Mouse (Mus musculus) neural tube, embryonic 12.5 days (tissue): Measurements from ENCODE around the gene Gad1. TPM values are rescaled to one million over a fixed set of nuclear protein-coding genes. Genes with fewer than 3 reads are reported as not detected.
"Not testable (repeated sequence)": the region's sequence is repeated elsewhere in the genome, so short reads cannot be mapped to it uniquely, and the experiment has no call there.

ENCODE experiments used
- ATAC-seq: fragments of 200-750 bp; cut with Nextera tagmentation; 2 replicates; pipeline ENCODE4 v1.8.0; 2017; ENCODE audit warnings: low read depth, mild to moderate bottlenecking, moderate TSS enrichment, moderate library complexity; ENCODE audit not compliant: low FRiP score
- H3K27ac ChIP-seq: fragments of 300-500 bp; sonication (generic); 2 replicates; pipeline ENCODE4 v1.5.1; 2016
- H3K27me3 ChIP-seq: fragments of 300-500 bp; sonication (generic); replicated peaks from 2 replicates; pipeline ENCODE4 v1.6.1; 2016; ENCODE audit warnings: mild to moderate bottlenecking
- H3K36me3 ChIP-seq: fragments of 300-500 bp; sonication (generic); 2 replicates; pipeline ENCODE4 v1.6.1; 2016; ENCODE audit warnings: mild to moderate bottlenecking
- H3K4me1 ChIP-seq: fragments of 300-500 bp; sonication (generic); 2 replicates; pipeline ENCODE4 v1.6.1; 2016
- H3K4me2 ChIP-seq: fragments of 300-500 bp; sonication (generic); replicated peaks from 2 replicates; pipeline ENCODE4 v1.6.1; 2016; ENCODE audit warnings: mild to moderate bottlenecking
- H3K4me3 ChIP-seq: fragments of 300-500 bp; sonication (generic); 2 replicates; pipeline ENCODE4 v1.5.1; 2016
- H3K9ac ChIP-seq: fragments of 300-500 bp; sonication (generic); 2 replicates; pipeline ENCODE4 v1.6.1; 2016; ENCODE audit warnings: mild to moderate bottlenecking
- H3K9me3 ChIP-seq: fragments of 300-500 bp; sonication (generic); 2 replicates; pipeline ENCODE4 v1.6.1; 2016; ENCODE audit warnings: mild to moderate bottlenecking
- WGBS: fragments of 180-500 bp; shearing (Covaris S2); methylation state at CpG from one replicate; pipeline ENCODE4 v1.1.7; 2016; 5-methylcytosine and 5-hydroxymethylcytosine counted together
- polyA plus RNA-seq: library from polyadenylated mRNA; unstranded; fragments of >200 nt; fragmentation: Nextera tagmentation; extraction: Ambion mirVana; gene quantifications from 2 replicates; pipeline ENCODE4 v1.2.1, GENCODE M21; 2016

Gene Gad1
- 17.2 and 21.6 TPM in 2 replicates for polyA plus RNA-seq

DNA sequence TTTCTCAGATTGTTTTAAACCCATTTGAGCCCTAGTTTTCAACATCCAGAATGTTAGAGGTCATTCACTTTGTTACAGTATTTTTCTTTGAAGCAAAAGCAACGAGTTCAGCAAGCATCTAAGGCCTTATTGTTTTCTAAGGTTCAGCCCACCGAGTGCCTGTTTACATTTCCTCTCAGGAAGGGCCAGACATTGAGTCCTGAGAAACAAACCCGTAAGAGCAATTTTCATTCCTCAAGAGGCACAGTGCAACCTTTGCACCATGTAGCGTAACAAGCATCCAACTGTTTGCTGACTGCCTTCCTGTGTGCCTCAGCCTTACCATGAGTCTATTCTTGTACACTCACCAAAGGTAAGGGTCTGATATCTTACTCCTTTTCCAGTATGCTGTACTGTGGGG, at the start of gene Gad1:
Gad1 (plus strand) TSS at position 301 of the 400 bp plus-strand sequence.
- Histone ChIP-seq H3K4me2 (no peak within 1 kb of the TSS), H3K27ac (no peak within 1 kb of the TSS), H3K27me3 (no peaks in the 10 kb centered on the region), H3K9me3 (no peaks in the 10 kb centered on the region), H3K4me3 (no peak within 1 kb of the TSS), H3K4me1 (no peaks in the 10 kb centered on the region), H3K9ac (no peak within 1 kb of the TSS), H3K36me3 (no peaks in the 10 kb centered on the region)
- ATAC-seq: no peak
- 63% methylated on average over 4 of the region's 4 CpGs for WGBS

DNA sequence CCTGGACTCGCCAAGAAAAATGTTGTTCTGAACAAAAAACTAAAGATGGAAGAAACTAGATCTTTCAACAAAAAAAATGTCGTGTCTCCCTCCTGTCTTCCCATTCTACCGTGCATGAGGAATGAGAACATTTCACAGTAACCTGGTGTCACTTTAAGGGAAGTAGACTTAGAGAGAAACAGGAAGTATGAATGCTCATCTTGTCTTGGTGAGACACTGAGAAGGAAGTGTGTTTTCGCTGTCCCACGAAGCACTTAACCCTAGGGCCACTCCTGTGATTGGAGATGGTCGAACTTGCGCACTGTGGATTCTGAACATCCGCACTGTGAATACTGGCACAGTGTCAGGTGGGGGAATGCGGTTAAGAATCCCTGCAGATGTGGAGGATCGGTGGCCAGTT, 49.4 kb upstream of the Gad1 start:
- no peak for ATAC-seq
- H3K27me3 ChIP-seq: no peaks in the 10 kb centered on the region
- no peak overlapping the region for H3K9ac ChIP-seq
- H3K4me2 ChIP-seq: no peak overlapping the region
- no peaks in the 10 kb centered on the region for H3K36me3 ChIP-seq
- H3K9me3 ChIP-seq: no peaks in the 10 kb centered on the region
- no peaks in the 10 kb centered on the region for H3K4me1 ChIP-seq
- 86% methylated on average over 10 of the region's 10 CpGs for WGBS
- H3K27ac ChIP-seq: no peak overlapping the region
- no peak overlapping the region for H3K4me3 ChIP-seq

DNA sequence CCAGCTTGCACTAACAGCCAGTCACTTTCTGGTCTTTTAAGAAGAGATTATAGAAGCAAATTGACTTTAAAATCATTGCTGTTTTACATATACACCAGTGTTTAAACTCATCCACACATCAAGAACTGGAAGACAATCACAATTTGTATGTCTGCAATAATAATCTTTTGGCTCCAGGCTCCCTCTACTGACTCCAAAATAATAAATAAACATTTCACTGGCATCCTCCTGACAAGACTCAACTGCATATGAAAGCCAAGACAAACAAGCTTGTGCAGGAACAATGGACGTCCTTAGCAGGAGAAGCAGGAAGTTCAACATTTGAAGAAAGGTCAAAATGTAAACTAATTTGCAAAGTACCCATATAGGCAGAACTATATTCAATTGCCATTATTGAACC, 47.6 kb upstream of the Gad1 start:
- Histone ChIP-seq H3K27me3 (no peaks in the 10 kb centered on the region), H3K9ac (no peak overlapping the region), H3K4me2 (no peak overlapping the region), H3K4me1 (peaks cover 5% of the 10 kb centered on the region; the same call in 1 of the 2 replicates), H3K9me3 (no peaks in the 10 kb centered on the region), H3K27ac (no peak overlapping the region), H3K4me3 (no peak overlapping the region), H3K36me3 (no peaks in the 10 kb centered on the region)
- no peak for ATAC-seq
- 52% methylated on average over 1 of the region's 1 CpGs for WGBS

DNA sequence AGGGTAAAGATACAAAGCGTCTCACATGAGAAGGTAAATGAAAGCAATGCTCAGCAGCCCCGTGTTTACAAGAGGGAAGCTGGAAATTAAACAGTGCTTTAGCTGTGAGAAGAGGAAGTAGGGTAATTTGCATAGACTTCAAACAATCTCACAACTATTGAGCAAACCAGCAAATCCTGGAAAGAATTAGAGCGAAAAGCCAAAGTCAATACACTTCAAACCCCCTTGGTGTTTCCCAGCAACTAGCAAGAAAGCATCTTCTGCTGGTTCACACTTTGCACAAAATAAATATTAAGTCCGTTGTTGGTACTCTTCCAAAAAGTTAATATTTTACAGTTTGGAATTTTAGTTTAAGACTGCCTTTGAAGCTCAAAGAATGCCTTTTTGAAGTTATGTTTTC, 47.0 kb upstream of the Gad1 start:
- Histone ChIP-seq H3K9me3 (no peaks in the 10 kb centered on the region), H3K27ac (no peak overlapping the region), H3K4me1 (peaks cover 5% of the 10 kb centered on the region; the same call in 1 of the 2 replicates), H3K27me3 (no peaks in the 10 kb centered on the region), H3K4me2 (no peak overlapping the region), H3K4me3 (no peak overlapping the region), H3K9ac (no peak overlapping the region), H3K36me3 (no peaks in the 10 kb centered on the region)
- ATAC-seq: no peak
- WGBS: 40% methylated on average over 4 of the region's 4 CpGs

GRCm38 (mm10) chr2:70506372-70506771, 46.5 kb upstream of the Gad1 start:
- no peak overlapping the region for H3K4me2 ChIP-seq
- H3K9me3 ChIP-seq: no peaks in the 10 kb centered on the region
- 56% methylated on average over 2 of the region's 2 CpGs for WGBS
- H3K4me1 ChIP-seq: peaks cover 5% of the 10 kb centered on the region; the same call in 1 of the 2 replicates
- no peak for ATAC-seq
- H3K36me3 ChIP-seq: no peaks in the 10 kb centered on the region
- no peak overlapping the region for H3K27ac ChIP-seq
- H3K27me3 ChIP-seq: no peaks in the 10 kb centered on the region
- no peak overlapping the region for H3K4me3 ChIP-seq
- H3K9ac ChIP-seq: no peak overlapping the region

- Histone ChIP-seq H3K27me3 (no peaks in the 10 kb centered on the region), H3K36me3 (no peaks in the 10 kb centered on the region), H3K4me3 (peak within 1 kb of the TSS; percentile 47), H3K4me2 (peak within 1 kb of the TSS; percentile 90), H3K27ac (no peak within 1 kb of the TSS), H3K9me3 (no peaks in the 10 kb centered on the region), H3K4me1 (peaks cover 5% of the 10 kb centered on the region; the same call in 1 of the 2 replicates), H3K9ac (peak within 1 kb of the TSS; percentile 57)
- ATAC-seq: no peak; the same call in 1 of the 2 replicates
- 13% methylated on average over 10 of the region's 10 CpGs for WGBS
Observed at GRCm38 (mm10) chr2:70508496-70508895, 44.4 kb upstream of the Gad1 start, which contains the start of gene Erich2. Erich2 (plus strand) TSS chr2:70508819.

DNA sequence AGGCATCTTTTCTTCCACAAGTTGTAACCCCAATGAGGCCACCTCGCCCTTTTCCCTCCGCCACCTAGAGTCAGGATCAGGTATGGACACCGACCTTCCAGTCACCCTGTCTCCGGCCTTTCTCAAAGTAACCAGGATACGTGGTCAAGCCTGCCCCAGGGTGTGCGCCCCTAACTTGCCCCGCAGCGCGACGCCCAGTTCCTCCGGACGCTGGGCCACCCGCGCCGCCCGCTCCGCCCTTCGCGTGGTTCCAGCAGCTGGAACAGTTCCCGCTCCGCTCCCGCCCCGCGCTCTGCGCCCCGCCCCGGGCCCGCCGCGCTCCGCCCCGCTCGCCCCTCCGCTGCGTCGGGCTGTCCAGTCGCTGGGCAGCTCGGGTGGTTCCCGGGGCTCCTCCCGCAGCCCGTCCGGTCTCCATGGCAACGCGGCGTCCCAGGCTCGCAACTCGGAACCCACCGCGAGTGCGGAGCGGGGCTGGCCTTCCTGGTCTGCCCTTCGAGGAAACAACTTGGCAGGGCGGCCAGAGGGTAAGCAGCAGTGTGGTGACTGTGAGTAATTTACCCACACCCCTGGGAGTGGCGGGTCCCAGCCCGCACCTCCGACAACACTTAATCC, 43.7 kb upstream of the Gad1 start:
- H3K36me3 ChIP-seq: no peaks in the 10 kb centered on the region
- no peaks in the 10 kb centered on the region for H3K27me3 ChIP-seq
- no peaks in the 10 kb centered on the region for H3K9me3 ChIP-seq
- no peak overlapping the region for H3K27ac ChIP-seq
- ATAC-seq: peak; percentile 97
- peaks cover 5% of the 10 kb centered on the region; the same call in 1 of the 2 replicates for H3K4me1 ChIP-seq
- H3K4me3 ChIP-seq: peak overlapping the region; percentile 47
- peak overlapping the region; percentile 90 for H3K4me2 ChIP-seq
- under 1% methylated on average over 56 of the region's 56 CpGs for WGBS
- peak overlapping the region; percentile 57 for H3K9ac ChIP-seq

- H3K36me3 ChIP-seq, H3K4me2 ChIP-seq, H3K4me1 ChIP-seq, H3K9ac ChIP-seq, H3K27me3 ChIP-seq, ATAC-seq, H3K9me3 ChIP-seq, H3K27ac ChIP-seq, H3K4me3 ChIP-seq: not testable (repeated sequence)
- 43% methylated on average over 7 of the region's 7 CpGs for WGBS
Observed at GRCm38 (mm10) chr2:70538283-70538682, 14.6 kb upstream of the Gad1 start.

DNA sequence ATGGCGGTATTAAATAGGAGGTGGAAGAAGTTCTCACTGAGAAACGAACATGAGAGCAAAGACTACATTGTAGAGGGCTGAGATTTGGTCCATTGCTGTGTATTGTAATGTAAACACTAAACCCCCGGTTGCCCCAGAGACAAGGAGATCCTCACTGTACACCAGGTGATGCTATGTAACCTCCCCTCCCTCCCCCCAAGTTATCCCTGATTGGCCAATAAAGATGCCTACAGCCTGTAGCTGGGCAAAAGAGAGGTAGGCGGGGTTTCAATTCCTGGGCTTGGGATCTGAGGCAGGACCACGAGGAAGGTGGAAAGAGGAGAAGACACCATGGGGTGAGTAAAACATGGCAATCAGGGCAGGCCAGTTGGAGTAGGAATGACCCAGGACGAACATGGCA, 2.2 kb upstream of the Gad1 start:
- H3K9ac ChIP-seq: no peak overlapping the region
- 71% methylated on average over 6 of the region's 6 CpGs for WGBS
- H3K27ac ChIP-seq: no peak overlapping the region
- no peaks in the 10 kb centered on the region for H3K4me1 ChIP-seq
- H3K4me2 ChIP-seq: no peak overlapping the region
- no peak overlapping the region for H3K4me3 ChIP-seq
- H3K36me3 ChIP-seq: no peaks in the 10 kb centered on the region
- no peaks in the 10 kb centered on the region for H3K27me3 ChIP-seq
- H3K9me3 ChIP-seq: no peaks in the 10 kb centered on the region
- no peak for ATAC-seq

DNA sequence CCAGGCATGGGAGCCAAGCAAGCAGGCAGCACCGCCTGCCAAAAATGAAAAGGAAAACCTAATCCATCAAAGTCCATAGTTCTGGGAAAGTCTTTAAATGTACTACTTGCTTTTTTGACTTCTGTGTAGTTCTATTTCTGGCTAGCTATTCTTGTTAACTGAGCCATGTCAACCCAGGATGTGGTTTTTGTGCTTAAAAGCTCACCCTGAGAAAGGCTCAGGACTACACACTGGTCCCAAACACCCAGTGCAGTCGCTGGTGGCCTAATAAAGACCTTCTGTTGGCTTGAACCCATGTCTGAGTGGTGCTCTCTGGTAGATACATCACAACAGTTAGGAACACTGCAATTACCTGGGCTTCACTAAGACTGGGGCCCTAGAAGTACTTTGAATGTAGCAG, 1.4 kb upstream of the Gad1 start:
- Histone ChIP-seq H3K27me3 (no peaks in the 10 kb centered on the region), H3K27ac (no peak overlapping the region), H3K9me3 (no peaks in the 10 kb centered on the region), H3K9ac (no peak overlapping the region), H3K4me3 (no peak overlapping the region), H3K4me2 (no peak overlapping the region), H3K4me1 (no peaks in the 10 kb centered on the region), H3K36me3 (no peaks in the 10 kb centered on the region)
- 84% methylated on average over 2 of the region's 2 CpGs for WGBS
- no peak for ATAC-seq

- Histone ChIP-seq H3K9me3 (no peaks in the 10 kb centered on the region), H3K36me3 (no peaks in the 10 kb centered on the region), H3K4me3 (no peak overlapping the region), H3K27ac (no peak overlapping the region), H3K4me1 (no peaks in the 10 kb centered on the region), H3K27me3 (no peaks in the 10 kb centered on the region), H3K4me2 (no peak overlapping the region), H3K9ac (no peak overlapping the region)
- ATAC-seq: no peak
- 85% methylated on average over 15 of the region's 15 CpGs for WGBS
Observed at GRCm38 (mm10) chr2:70552067-70552598, 739 bp upstream of the Gad1 start.

DNA sequence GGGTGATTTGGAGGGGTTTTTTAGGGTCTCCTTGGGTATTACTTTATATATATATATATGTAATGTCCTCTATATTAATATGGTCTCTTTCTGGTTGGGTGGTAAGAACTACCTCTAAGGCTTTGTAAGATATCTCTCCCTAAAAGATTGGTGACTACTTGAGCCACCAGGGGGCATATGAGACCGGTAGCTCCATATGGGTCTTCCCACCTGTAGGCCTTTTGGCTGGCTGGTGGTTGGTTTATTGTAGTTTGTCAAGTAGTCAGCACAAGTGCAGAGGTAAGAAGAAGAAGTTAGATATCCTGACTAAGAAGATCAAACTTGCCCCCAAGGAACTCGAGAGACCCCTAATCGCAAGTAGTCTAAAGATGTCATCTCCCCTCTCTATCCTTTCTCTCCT, 954 bp downstream of the Gad1 start:
- WGBS: 78% methylated on average over 3 of the region's 3 CpGs

More for the DNA sequence above, 954 bp downstream of the Gad1 start:
- Histone ChIP-seq H3K4me3 (no peak overlapping the region), H3K9ac (no peak overlapping the region), H3K27ac (no peak overlapping the region), H3K4me1 (no peaks in the 10 kb centered on the region), H3K36me3 (no peaks in the 10 kb centered on the region), H3K9me3 (no peaks in the 10 kb centered on the region), H3K4me2 (no peak overlapping the region), H3K27me3 (peaks cover 1% of the 10 kb centered on the region)
- no peak for ATAC-seq
